Mouse (Mus musculus): ENCODE measurements around the gene Stx12. TPM values are rescaled to one million over a fixed set of nuclear protein-coding genes. Genes with fewer than 3 reads are reported as not detected.
"Not testable (repeated sequence)": the region's sequence is repeated elsewhere in the genome, so short reads cannot be mapped to it uniquely, and the experiment has no call there.

Gene Stx12
- polyA plus RNA-seq (2015; fragmentation: Nextera tagmentation; extraction: Ambion mirVana) = 55.9 and 57.7 TPM in 2 replicates

DNA sequence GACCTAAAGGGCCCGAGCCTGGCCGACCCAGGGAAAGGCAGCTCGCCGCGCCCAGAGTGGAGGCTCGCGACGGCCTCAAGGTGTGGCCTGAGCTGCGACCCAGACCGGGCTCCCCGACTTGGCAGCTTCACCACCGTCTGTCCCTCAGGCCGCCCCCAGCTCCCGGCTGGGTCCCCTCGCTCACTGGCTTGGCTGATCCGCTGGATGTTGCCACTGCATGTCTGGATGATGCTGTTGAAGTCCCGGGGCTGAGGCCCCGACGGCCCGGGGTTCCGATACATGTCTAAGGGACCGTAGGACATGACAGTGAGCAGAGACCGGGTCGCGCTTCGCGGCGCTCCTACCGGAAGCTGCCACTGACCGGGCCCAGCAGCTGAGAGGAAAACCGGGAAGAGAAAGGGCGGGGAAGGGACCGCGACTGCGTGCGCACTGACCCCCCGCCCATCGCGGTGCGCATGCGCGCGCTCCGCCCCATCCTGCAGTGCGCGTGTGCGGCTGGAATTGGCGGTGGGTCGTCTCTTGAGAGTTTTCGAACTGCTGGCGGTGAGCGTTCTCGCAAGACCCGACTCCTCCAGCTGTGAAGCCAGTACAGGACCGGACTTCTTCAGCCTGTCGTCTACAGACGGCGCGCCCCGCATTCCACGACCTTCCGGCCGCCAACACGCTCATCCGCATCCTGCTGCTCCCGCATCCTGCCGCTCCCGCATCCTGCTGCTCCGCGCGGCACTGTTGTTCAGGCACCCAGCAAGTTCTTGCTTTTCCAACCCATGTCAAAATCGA is at the start of gene Stx12:
Gene Stx12, minus strand, starts transcription at position 446 of the 780 bp plus-strand sequence.
- H3K27ac ChIP-seq = peak within 1 kb of the TSS; percentile 90
- ATAC-seq (replicated peaks; ENCODE audit: low FRiP score) = peak; percentile 96
- H3K9ac ChIP-seq = peak within 1 kb of the TSS; percentile 80
- H3K4me1 ChIP-seq = peaks cover 20% of the 10 kb centered on the region
- no peaks in the 10 kb centered on the region for H3K27me3 ChIP-seq
- H3K4me3 ChIP-seq (replicated peaks) = peak within 1 kb of the TSS; percentile 69
- no peaks in the 10 kb centered on the region for H3K9me3 ChIP-seq (replicated peaks)
- peaks cover 3% of the 10 kb centered on the region; the same call in 1 of the 2 replicates for H3K36me3 ChIP-seq
- H3K4me2 ChIP-seq = peak within 1 kb of the TSS; percentile 90
- WGBS = under 1% methylated on average over 69 of the region's 72 CpGs

- no peak for ATAC-seq (replicated peaks; ENCODE audit: low FRiP score)
- H3K9ac ChIP-seq = no peak overlapping the region
- WGBS = 78% methylated on average over 4 of the region's 4 CpGs
Observed at GRCm38 (mm10) chr4:132932752-132933404, 48.6 kb upstream of the Stx12 start.

GRCm38 (mm10) chr4:132930784-132931183 is 46.5 kb upstream of the Stx12 start:
- no peak overlapping the region for H3K9ac ChIP-seq
- H3K4me1 ChIP-seq = peaks cover 6% of the 10 kb centered on the region; the same call in 1 of the 2 replicates
- H3K27ac ChIP-seq = no peak overlapping the region
- no peaks in the 10 kb centered on the region for H3K9me3 ChIP-seq (replicated peaks)
- no peak for ATAC-seq (replicated peaks; ENCODE audit: low FRiP score)
- 13% methylated on average over 8 of the region's 8 CpGs for WGBS
- H3K4me3 ChIP-seq (replicated peaks) = no peak overlapping the region
- 0 out of 2 replicates have a peak, but pooled peaks cover 4% of the 10 kb centered on the region for H3K27me3 ChIP-seq
- H3K4me2 ChIP-seq = no peak overlapping the region
- no peaks in the 10 kb centered on the region for H3K36me3 ChIP-seq

More at GRCm38 (mm10) chr4:132932752-132933404, 48.6 kb upstream of the Stx12 start:
- Histone ChIP-seq H3K27ac (no peak overlapping the region), H3K4me3 (replicated peaks) (no peak overlapping the region), H3K27me3 (0 out of 2 replicates have a peak, but pooled peaks cover 4% of the 10 kb centered on the region), H3K4me2 (no peak overlapping the region), H3K4me1 (peaks cover 6% of the 10 kb centered on the region; the same call in 1 of the 2 replicates), H3K9me3 (replicated peaks) (no peaks in the 10 kb centered on the region), H3K36me3 (no peaks in the 10 kb centered on the region)

GRCm38 (mm10) chr4:132926520-132926919 is 42.2 kb upstream of the Stx12 start:
- H3K9me3 ChIP-seq (replicated peaks); H3K4me3 ChIP-seq (replicated peaks); H3K9ac ChIP-seq; ATAC-seq (replicated peaks; ENCODE audit: low FRiP score); H3K27me3 ChIP-seq; H3K27ac ChIP-seq; H3K4me2 ChIP-seq; H3K36me3 ChIP-seq: not testable (repeated sequence)
- 78% methylated on average over 2 of the region's 2 CpGs for WGBS
- peaks cover 11% of the 10 kb centered on the region for H3K4me1 ChIP-seq

GRCm38 (mm10) chr4:132922558-132923008 is 38.3 kb upstream of the Stx12 start, which contains the start of gene Fam76a:
Gene Fam76a, minus strand, starts transcription at chr4:132922558.
- H3K27ac ChIP-seq = peak within 1 kb of the TSS; percentile 85
- H3K36me3 ChIP-seq = peaks cover 25% of the 10 kb centered on the region
- H3K9me3 ChIP-seq (replicated peaks) = no peaks in the 10 kb centered on the region
- under 1% methylated on average over 50 of the region's 53 CpGs for WGBS
- ATAC-seq (replicated peaks; ENCODE audit: low FRiP score) = peak; percentile 99
- H3K9ac ChIP-seq = peak within 1 kb of the TSS; percentile 88
- no peaks in the 10 kb centered on the region for H3K27me3 ChIP-seq
- H3K4me1 ChIP-seq = peaks cover 16% of the 10 kb centered on the region
- H3K4me3 ChIP-seq (replicated peaks) = peak within 1 kb of the TSS; percentile 97
- H3K4me2 ChIP-seq = peak within 1 kb of the TSS; percentile 80

DNA sequence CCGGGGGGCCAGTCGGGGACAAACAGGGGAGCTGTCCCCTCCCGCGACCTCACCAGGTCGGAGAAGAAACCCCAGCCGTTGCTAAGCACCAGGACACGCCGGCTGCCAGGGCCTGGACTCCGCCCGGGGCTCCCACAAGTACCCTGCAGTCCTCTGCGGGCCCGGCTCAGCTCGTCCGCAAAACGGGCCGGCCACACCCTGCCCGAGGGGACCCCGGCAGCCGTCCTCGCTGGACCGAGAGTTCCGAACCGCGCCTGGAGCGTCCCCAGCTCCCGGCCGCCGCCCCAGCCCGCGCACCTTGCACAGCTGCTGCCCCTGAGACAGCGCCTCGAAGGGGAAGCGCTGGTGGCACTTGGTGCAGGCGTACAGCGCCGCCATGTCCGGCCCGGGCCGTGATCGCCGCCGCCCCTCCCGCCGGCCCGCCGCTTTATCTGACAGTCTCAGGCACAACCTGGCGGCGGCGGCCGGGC is 37.8 kb upstream of the Stx12 start:
- H3K36me3 ChIP-seq = peaks cover 29% of the 10 kb centered on the region
- peak overlapping the region; percentile 85 for H3K27ac ChIP-seq
- H3K9ac ChIP-seq = peak overlapping the region; percentile 88
- peak; percentile 55 for ATAC-seq (replicated peaks; ENCODE audit: low FRiP score)
- H3K4me2 ChIP-seq = peak overlapping the region; percentile 80
- under 1% methylated on average over 47 of the region's 50 CpGs for WGBS
- H3K4me1 ChIP-seq = peaks cover 16% of the 10 kb centered on the region
- peak overlapping the region; percentile 97 for H3K4me3 ChIP-seq (replicated peaks)
- H3K9me3 ChIP-seq (replicated peaks) = no peaks in the 10 kb centered on the region
- no peaks in the 10 kb centered on the region for H3K27me3 ChIP-seq

- H3K27me3 ChIP-seq = no peaks in the 10 kb centered on the region
- no peak for ATAC-seq (replicated peaks; ENCODE audit: low FRiP score)
- peak overlapping the region; percentile 80 for H3K4me2 ChIP-seq
- 37% methylated on average over 12 of the region's 12 CpGs for WGBS
- peaks cover 16% of the 10 kb centered on the region for H3K4me1 ChIP-seq
- H3K27ac ChIP-seq = no peak overlapping the region
- H3K9me3 ChIP-seq (replicated peaks) = no peaks in the 10 kb centered on the region
- peak overlapping the region; percentile 88 for H3K9ac ChIP-seq
- peaks cover 34% of the 10 kb centered on the region for H3K36me3 ChIP-seq
- peak overlapping the region; percentile 97 for H3K4me3 ChIP-seq (replicated peaks)
Observed at GRCm38 (mm10) chr4:132921488-132921887, 37.2 kb upstream of the Stx12 start.

DNA sequence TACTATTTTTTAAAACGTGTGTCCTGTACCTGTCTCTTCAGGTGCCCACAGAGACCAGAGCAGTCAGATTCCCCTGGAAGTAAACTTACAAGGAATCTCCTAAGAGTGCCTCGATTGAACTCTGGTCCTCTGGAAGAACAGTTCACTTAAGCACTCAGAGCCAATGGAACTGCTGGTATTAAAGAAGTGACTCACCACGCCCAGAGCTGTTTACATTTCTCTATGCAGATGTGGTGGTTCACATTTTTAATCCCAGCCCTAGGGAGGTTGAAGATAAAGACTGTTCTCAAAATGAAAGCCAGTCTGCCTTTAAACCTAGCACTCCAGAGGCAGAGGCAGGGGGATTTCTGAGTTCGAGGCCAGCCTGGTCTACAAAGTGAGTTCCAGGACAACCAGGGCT is 35.9 kb upstream of the Stx12 start:
- Histone ChIP-seq H3K27me3 (no peaks in the 10 kb centered on the region), H3K36me3 (peaks cover 47% of the 10 kb centered on the region), H3K4me2 (no peak overlapping the region), H3K27ac (no peak overlapping the region), H3K4me1 (peaks cover 16% of the 10 kb centered on the region), H3K9ac (no peak overlapping the region), H3K9me3 (replicated peaks) (no peaks in the 10 kb centered on the region), H3K4me3 (replicated peaks) (no peak overlapping the region)
- ATAC-seq (replicated peaks; ENCODE audit: low FRiP score) = no peak
- 87% methylated on average over 4 of the region's 4 CpGs for WGBS

DNA sequence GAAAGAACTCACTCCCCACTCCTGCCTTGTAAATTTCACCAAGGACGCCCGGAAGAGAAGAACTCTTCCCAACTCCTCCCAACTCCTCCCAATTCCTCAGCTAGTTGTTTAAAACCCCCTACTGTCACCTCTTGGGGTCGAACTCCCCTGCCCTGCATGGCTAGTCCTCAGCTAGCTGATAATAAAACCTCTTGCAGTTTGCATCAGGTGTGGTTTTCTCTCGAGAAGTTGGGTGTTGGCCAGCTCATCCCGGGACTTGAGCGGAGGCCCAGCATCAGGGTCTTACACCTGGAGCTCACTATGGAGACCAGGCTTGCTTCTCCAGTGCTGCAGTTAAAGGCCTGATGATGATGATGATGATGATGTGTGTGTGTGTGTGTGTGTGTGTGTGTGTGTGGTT is 34.2 kb upstream of the Stx12 start:
- H3K4me3 ChIP-seq (replicated peaks); H3K9ac ChIP-seq; H3K4me2 ChIP-seq; H3K27ac ChIP-seq; H3K9me3 ChIP-seq (replicated peaks); H3K27me3 ChIP-seq; ATAC-seq (replicated peaks; ENCODE audit: low FRiP score): not testable (repeated sequence)
- Histone ChIP-seq H3K4me1 (peaks cover 14% of the 10 kb centered on the region), H3K36me3 (peaks cover 63% of the 10 kb centered on the region)
- WGBS = 78% methylated on average over 6 of the region's 6 CpGs

GRCm38 (mm10) chr4:132912156-132912555 is 27.8 kb upstream of the Stx12 start:
- Histone ChIP-seq H3K9ac (no peak overlapping the region), H3K4me1 (no peaks in the 10 kb centered on the region), H3K36me3 (peaks cover 90% of the 10 kb centered on the region), H3K27ac (no peak overlapping the region), H3K27me3 (no peaks in the 10 kb centered on the region), H3K4me2 (no peak overlapping the region), H3K9me3 (replicated peaks) (no peaks in the 10 kb centered on the region), H3K4me3 (replicated peaks) (no peak overlapping the region)
- ATAC-seq (replicated peaks; ENCODE audit: low FRiP score) = no peak
- WGBS = 89% methylated on average over 6 of the region's 6 CpGs

DNA sequence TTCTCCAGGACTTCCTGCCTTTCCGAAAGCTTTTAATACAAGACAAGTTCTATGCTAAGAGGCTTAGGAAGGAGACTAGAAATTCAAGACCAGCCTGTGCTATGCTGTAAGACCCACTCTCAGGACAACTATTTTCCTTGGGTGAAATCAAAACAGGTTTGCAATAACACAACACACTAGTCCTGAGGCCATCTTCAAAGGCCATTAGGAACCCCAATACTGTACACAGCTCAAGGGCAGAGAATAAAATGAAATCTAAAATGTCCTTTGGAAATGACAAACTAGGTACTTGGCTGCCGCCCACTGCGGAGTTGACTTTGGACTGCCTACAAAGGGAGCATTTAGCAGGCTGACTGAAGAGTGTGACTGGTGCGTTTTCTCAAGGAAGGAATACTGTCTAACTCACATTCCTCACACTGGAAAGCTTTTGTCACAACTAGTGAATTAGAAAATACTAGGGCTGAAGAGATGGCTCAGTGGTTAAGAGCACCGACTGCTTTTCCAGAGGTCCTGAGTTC is 21.6 kb upstream of the Stx12 start:
- H3K4me3 ChIP-seq (replicated peaks) = no peak overlapping the region
- peaks cover 78% of the 10 kb centered on the region for H3K36me3 ChIP-seq
- no peak overlapping the region for H3K9ac ChIP-seq
- peak overlapping the region; percentile 75 for H3K27ac ChIP-seq
- no peaks in the 10 kb centered on the region for H3K9me3 ChIP-seq (replicated peaks)
- peaks cover 9% of the 10 kb centered on the region for H3K4me1 ChIP-seq
- H3K27me3 ChIP-seq = no peaks in the 10 kb centered on the region
- ATAC-seq (replicated peaks; ENCODE audit: low FRiP score) = no peak
- no peak overlapping the region for H3K4me2 ChIP-seq
- WGBS = 83% methylated on average over 5 of the region's 5 CpGs
